Mouse (Mus musculus): ENCODE results near the gene Aplp1. TPM values are rescaled to one million over a fixed set of nuclear protein-coding genes. Genes with fewer than 3 reads are reported as not detected.
"Not testable (repeated sequence)": the region's sequence is repeated elsewhere in the genome, so short reads cannot be mapped to it uniquely, and the experiment has no call there.

The Aplp1 gene
- polyA plus RNA-seq (2015; fragmentation: Nextera tagmentation; extraction: Ambion mirVana), result 52.0 and 61.3 TPM in 2 replicates

- under 1% methylated on average over 55 of the region's 72 CpGs for WGBS
Observed at GRCm38 (mm10) chr7:30444971-30445751, at the start of gene Aplp1. Aplp1 (minus strand) TSS chr7:30445535.

GRCm38 (mm10) chr7:30493401-30493931 lies 48.1 kb upstream of the Aplp1 start, which contains the start of gene Prodh2:
Prodh2 (plus strand) TSS chr7:30493622.
- Histone ChIP-seq H3K27me3 (peaks cover 10% of the 10 kb centered on the region; the same call in 1 of the 2 replicates), H3K27ac (replicated peaks) (no peak within 1 kb of the TSS), H3K9ac (no peak within 1 kb of the TSS), H3K4me3 (replicated peaks) (no peak within 1 kb of the TSS), H3K4me1 (no peaks in the 10 kb centered on the region), H3K36me3 (no peaks in the 10 kb centered on the region), H3K4me2 (replicated peaks) (no peak within 1 kb of the TSS), H3K9me3 (replicated peaks) (no peaks in the 10 kb centered on the region)
- no peak for ATAC-seq (ENCODE audit: insufficient number of reproducible peaks, low FRiP score, low TSS enrichment, low read depth)
- WGBS, result 63% methylated on average over 11 of the region's 11 CpGs

More at GRCm38 (mm10) chr7:30444971-30445751, at the start of gene Aplp1:
- Histone ChIP-seq H3K27me3 (peaks cover under 1% of the 10 kb centered on the region; the same call in 1 of the 2 replicates), H3K4me1 (peaks cover 16% of the 10 kb centered on the region), H3K4me3 (replicated peaks) (peak within 1 kb of the TSS; percentile 69), H3K36me3 (peaks cover 13% of the 10 kb centered on the region; the same call in 1 of the 2 replicates), H3K9me3 (replicated peaks) (no peaks in the 10 kb centered on the region), H3K27ac (replicated peaks) (peak within 1 kb of the TSS; percentile 13; the same call in 1 of the 2 replicates), H3K4me2 (replicated peaks) (peak within 1 kb of the TSS; percentile 87), H3K9ac (peak within 1 kb of the TSS; percentile 44)
- ATAC-seq (ENCODE audit: insufficient number of reproducible peaks, low FRiP score, low TSS enrichment, low read depth), result peak; percentile 75

- no peaks in the 10 kb centered on the region for H3K36me3 ChIP-seq
- no peaks in the 10 kb centered on the region for H3K4me1 ChIP-seq
- no peak overlapping the region for H3K4me3 ChIP-seq (replicated peaks)
- H3K4me2 ChIP-seq (replicated peaks), result no peak overlapping the region
- H3K27me3 ChIP-seq, result peaks cover 10% of the 10 kb centered on the region; the same call in 1 of the 2 replicates
- WGBS, result 14% methylated on average over 4 of the region's 4 CpGs
- ATAC-seq (ENCODE audit: insufficient number of reproducible peaks, low FRiP score, low TSS enrichment, low read depth), result no peak
- no peak overlapping the region for H3K27ac ChIP-seq (replicated peaks)
- no peaks in the 10 kb centered on the region for H3K9me3 ChIP-seq (replicated peaks)
- no peak overlapping the region for H3K9ac ChIP-seq
Observed at GRCm38 (mm10) chr7:30492765-30493164, 47.4 kb upstream of the Aplp1 start.

- Histone ChIP-seq H3K27me3 (peaks cover 10% of the 10 kb centered on the region; the same call in 1 of the 2 replicates), H3K36me3 (no peaks in the 10 kb centered on the region), H3K4me1 (no peaks in the 10 kb centered on the region), H3K27ac (replicated peaks) (no peak overlapping the region), H3K9me3 (replicated peaks) (no peaks in the 10 kb centered on the region), H3K4me2 (replicated peaks) (no peak overlapping the region), H3K9ac (no peak overlapping the region), H3K4me3 (replicated peaks) (no peak overlapping the region)
- 15% methylated on average over 6 of the region's 6 CpGs for WGBS
- no peak for ATAC-seq (ENCODE audit: insufficient number of reproducible peaks, low FRiP score, low TSS enrichment, low read depth)
Observed at GRCm38 (mm10) chr7:30490957-30491307, 45.6 kb upstream of the Aplp1 start.

GRCm38 (mm10) chr7:30490251-30490956 lies 45.1 kb upstream of the Aplp1 start:
- H3K27ac ChIP-seq (replicated peaks), result no peak overlapping the region
- 26% methylated on average over 16 of the region's 16 CpGs for WGBS
- no peak for ATAC-seq (ENCODE audit: insufficient number of reproducible peaks, low FRiP score, low TSS enrichment, low read depth)

GRCm38 (mm10) chr7:30484250-30484649 lies 38.9 kb upstream of the Aplp1 start:
- peaks cover 11% of the 10 kb centered on the region; the same call in 1 of the 2 replicates for H3K27me3 ChIP-seq
- no peak for ATAC-seq (ENCODE audit: insufficient number of reproducible peaks, low FRiP score, low TSS enrichment, low read depth)
- no peak overlapping the region for H3K4me2 ChIP-seq (replicated peaks)
- H3K9ac ChIP-seq, result no peak overlapping the region
- H3K9me3 ChIP-seq (replicated peaks), result no peaks in the 10 kb centered on the region
- no peaks in the 10 kb centered on the region for H3K4me1 ChIP-seq
- H3K36me3 ChIP-seq, result no peaks in the 10 kb centered on the region
- H3K4me3 ChIP-seq (replicated peaks), result no peak overlapping the region
- H3K27ac ChIP-seq (replicated peaks), result no peak overlapping the region
- 14% methylated on average over 8 of the region's 8 CpGs for WGBS

More at GRCm38 (mm10) chr7:30490251-30490956, 45.1 kb upstream of the Aplp1 start:
- no peak overlapping the region for H3K4me3 ChIP-seq (replicated peaks)
- no peak overlapping the region for H3K9ac ChIP-seq
- H3K27me3 ChIP-seq, result peaks cover 10% of the 10 kb centered on the region; the same call in 1 of the 2 replicates
- no peak overlapping the region for H3K4me2 ChIP-seq (replicated peaks)
- no peaks in the 10 kb centered on the region for H3K36me3 ChIP-seq
- no peaks in the 10 kb centered on the region for H3K4me1 ChIP-seq
- H3K9me3 ChIP-seq (replicated peaks), result no peaks in the 10 kb centered on the region

GRCm38 (mm10) chr7:30477415-30478381 lies 32.4 kb upstream of the Aplp1 start:
- ATAC-seq (ENCODE audit: insufficient number of reproducible peaks, low FRiP score, low TSS enrichment, low read depth), result no peak
- no peaks in the 10 kb centered on the region for H3K36me3 ChIP-seq
- H3K27me3 ChIP-seq, result peaks cover 14% of the 10 kb centered on the region; the same call in 1 of the 2 replicates
- H3K4me2 ChIP-seq (replicated peaks), result peak overlapping the region; percentile 43
- 7% methylated on average over 25 of the region's 32 CpGs for WGBS
- H3K27ac ChIP-seq (replicated peaks), result no peak overlapping the region
- peak overlapping the region; percentile 6 for H3K4me3 ChIP-seq (replicated peaks)
- H3K9ac ChIP-seq, result no peak overlapping the region
- no peaks in the 10 kb centered on the region for H3K4me1 ChIP-seq
- no peaks in the 10 kb centered on the region for H3K9me3 ChIP-seq (replicated peaks)

- not testable (repeated sequence) for H3K36me3 ChIP-seq; H3K4me3 ChIP-seq (replicated peaks); H3K4me2 ChIP-seq (replicated peaks); ATAC-seq (ENCODE audit: insufficient number of reproducible peaks, low FRiP score, low TSS enrichment, low read depth); H3K4me1 ChIP-seq; H3K27ac ChIP-seq (replicated peaks); H3K9me3 ChIP-seq (replicated peaks); H3K27me3 ChIP-seq; H3K9ac ChIP-seq
- 76% methylated on average over 6 of the region's 7 CpGs for WGBS
Observed at GRCm38 (mm10) chr7:30476136-30476535, 30.8 kb upstream of the Aplp1 start.

- WGBS, result 66% methylated on average over 4 of the region's 4 CpGs
- H3K9me3 ChIP-seq (replicated peaks), result no peaks in the 10 kb centered on the region
- no peak for ATAC-seq (ENCODE audit: insufficient number of reproducible peaks, low FRiP score, low TSS enrichment, low read depth)
Observed at GRCm38 (mm10) chr7:30474999-30475398, 29.7 kb upstream of the Aplp1 start.

GRCm38 (mm10) chr7:30472411-30472810 lies 27.1 kb upstream of the Aplp1 start:
- Histone ChIP-seq H3K36me3 (no peaks in the 10 kb centered on the region), H3K27me3 (peaks cover 13% of the 10 kb centered on the region), H3K9ac (no peak overlapping the region), H3K9me3 (replicated peaks) (no peaks in the 10 kb centered on the region), H3K4me1 (0 out of 2 replicates have a peak, but pooled peaks cover 1% of the 10 kb centered on the region), H3K27ac (replicated peaks) (no peak overlapping the region), H3K4me3 (replicated peaks) (no peak overlapping the region), H3K4me2 (replicated peaks) (no peak overlapping the region)
- 47% methylated on average over 5 of the region's 5 CpGs for WGBS
- ATAC-seq (ENCODE audit: insufficient number of reproducible peaks, low FRiP score, low TSS enrichment, low read depth), result no peak

More at GRCm38 (mm10) chr7:30474999-30475398, 29.7 kb upstream of the Aplp1 start:
- Histone ChIP-seq H3K9ac (no peak overlapping the region), H3K27ac (replicated peaks) (no peak overlapping the region), H3K27me3 (peaks cover 6% of the 10 kb centered on the region; the same call in 1 of the 2 replicates), H3K4me3 (replicated peaks) (no peak overlapping the region), H3K4me2 (replicated peaks) (no peak overlapping the region), H3K36me3 (no peaks in the 10 kb centered on the region), H3K4me1 (no peaks in the 10 kb centered on the region)
